Mouse (Mus musculus) stomach, embryonic 16.5 days (tissue): ENCODE results near the gene Adora2a. TPM values are rescaled to one million over a fixed set of nuclear protein-coding genes. Genes with fewer than 3 reads are reported as not detected.
"Not testable (repeated sequence)": the region's sequence is repeated elsewhere in the genome, so short reads cannot be mapped to it uniquely, and the experiment has no call there.

Source experiments
- ATAC-seq: fragments of 200-750 bp; cut with Nextera tagmentation; 2 replicates; pipeline ENCODE4 v1.8.0; 2017; ENCODE audit warnings: moderate number of reproducible peaks, moderate TSS enrichment; ENCODE audit not compliant: insufficient read depth, low FRiP score
- H3K27ac ChIP-seq: fragments of 300-500 bp; sonication (generic); 2 replicates; pipeline ENCODE4 v1.5.1; 2014; ENCODE audit warnings: low read length
- H3K27me3 ChIP-seq: fragments of 300-500 bp; sonication (generic); 2 replicates; pipeline ENCODE4 v1.6.1; 2014; ENCODE audit warnings: low read length, control low read depth, mixed read lengths; ENCODE audit not compliant: control insufficient read depth, insufficient read depth
- H3K36me3 ChIP-seq: fragments of 300-500 bp; sonication (generic); 2 replicates; pipeline ENCODE4 v1.6.1; 2014; ENCODE audit warnings: low read length; ENCODE audit not compliant: control insufficient read depth, insufficient read depth
- H3K4me1 ChIP-seq: fragments of 300-500 bp; sonication (generic); 2 replicates; pipeline ENCODE4 v1.6.1; 2014; ENCODE audit warnings: low read length, control low read depth, mixed read lengths; ENCODE audit not compliant: control insufficient read depth, insufficient read depth
- H3K4me2 ChIP-seq: fragments of 300-500 bp; sonication (generic); 2 replicates; pipeline ENCODE4 v1.6.1; 2014; ENCODE audit warnings: low read depth, low read length, mixed read lengths
- H3K4me3 ChIP-seq: fragments of 300-500 bp; sonication (generic); replicated peaks from 2 replicates; pipeline ENCODE4 v1.5.1; 2014; ENCODE audit warnings: mild to moderate bottlenecking, low read length
- H3K9ac ChIP-seq: fragments of 300-500 bp; sonication (generic); 2 replicates; pipeline ENCODE4 v1.6.1; 2014; ENCODE audit warnings: low read length
- H3K9me3 ChIP-seq: fragments of 300-500 bp; sonication (generic); replicated peaks from 2 replicates; pipeline ENCODE4 v1.6.1; 2016; ENCODE audit warnings: low read length, control low read depth; ENCODE audit not compliant: control insufficient read depth
- WGBS: fragments of 180-500 bp; shearing (Covaris S2); extraction: QIAGEN DNeasy Blood & Tissue Kit; methylation state at CpG from one replicate; pipeline ENCODE4 v1.1.7; 2014; 5-methylcytosine and 5-hydroxymethylcytosine counted together
- polyA plus RNA-seq: library from polyadenylated mRNA; unstranded; fragments of >200 nt; fragmentation: Nextera tagmentation; extraction: Ambion mirVana; gene quantifications from 2 replicates; pipeline ENCODE4 v1.2.1, GENCODE M21; 2015

The Adora2a gene
- polyA plus RNA-seq, 1 experiment from 2014 or later, result 3.0 TPM

GRCm38 (mm10) chr10:75344563-75344962 lies 27.9 kb downstream of the Adora2a start:
- H3K36me3 ChIP-seq, H3K27ac ChIP-seq, H3K9me3 ChIP-seq, H3K4me3 ChIP-seq, H3K9ac ChIP-seq, H3K4me1 ChIP-seq, H3K27me3 ChIP-seq, H3K4me2 ChIP-seq: not testable (repeated sequence)
- WGBS, result 57% methylated on average over 1 of the region's 1 CpGs
- ATAC-seq, result peak; percentile 44; the same call in 1 of the 2 replicates

GRCm38 (mm10) chr10:75345265-75345664 lies 28.6 kb downstream of the Adora2a start:
- Histone ChIP-seq H3K27ac (no peak overlapping the region), H3K4me3 (no peak overlapping the region), H3K9me3 (no peaks in the 10 kb centered on the region; the same call in 1 of the 2 replicates), H3K27me3 (no peaks in the 10 kb centered on the region), H3K9ac (no peak overlapping the region), H3K4me2 (no peak overlapping the region), H3K36me3 (no peaks in the 10 kb centered on the region), H3K4me1 (no peaks in the 10 kb centered on the region)
- ATAC-seq, result no peak
- WGBS, result 47% methylated on average over 2 of the region's 2 CpGs

- H3K4me1 ChIP-seq, result no peaks in the 10 kb centered on the region
- ATAC-seq, result no peak
- no peaks in the 10 kb centered on the region; the same call in 1 of the 2 replicates for H3K9me3 ChIP-seq
- H3K36me3 ChIP-seq, result no peaks in the 10 kb centered on the region
- no peak overlapping the region for H3K4me2 ChIP-seq
- no peak overlapping the region for H3K4me3 ChIP-seq
- no peak overlapping the region for H3K9ac ChIP-seq
- H3K27ac ChIP-seq, result no peak overlapping the region
- WGBS, result 79% methylated on average over 5 of the region's 5 CpGs
- no peaks in the 10 kb centered on the region for H3K27me3 ChIP-seq
Measured at GRCm38 (mm10) chr10:75350564-75350963, 33.9 kb downstream of the Adora2a start.

GRCm38 (mm10) chr10:75352541-75352940 lies 35.9 kb downstream of the Adora2a start:
- H3K9me3 ChIP-seq, result no peaks in the 10 kb centered on the region
- no peak overlapping the region for H3K9ac ChIP-seq
- H3K4me3 ChIP-seq, result no peak overlapping the region
- H3K4me1 ChIP-seq, result no peaks in the 10 kb centered on the region
- WGBS, result 92% methylated on average over 12 of the region's 12 CpGs
- no peaks in the 10 kb centered on the region for H3K27me3 ChIP-seq
- no peak for ATAC-seq
- no peaks in the 10 kb centered on the region for H3K36me3 ChIP-seq
- H3K27ac ChIP-seq, result no peak overlapping the region
- no peak overlapping the region for H3K4me2 ChIP-seq

GRCm38 (mm10) chr10:75353838-75354241 lies 37.2 kb downstream of the Adora2a start:
- not testable (repeated sequence) for H3K9me3 ChIP-seq, H3K27me3 ChIP-seq, ATAC-seq, H3K36me3 ChIP-seq, H3K27ac ChIP-seq, H3K4me1 ChIP-seq, H3K9ac ChIP-seq, H3K4me2 ChIP-seq, H3K4me3 ChIP-seq
- WGBS, result 75% methylated on average over 8 of the region's 9 CpGs

- Histone ChIP-seq H3K4me1 (no peaks in the 10 kb centered on the region), H3K27me3 (no peaks in the 10 kb centered on the region), H3K36me3 (no peaks in the 10 kb centered on the region), H3K27ac (no peak overlapping the region), H3K4me3 (no peak overlapping the region), H3K9me3 (no peaks in the 10 kb centered on the region), H3K9ac (no peak overlapping the region), H3K4me2 (no peak overlapping the region)
- 63% methylated on average over 4 of the region's 4 CpGs for WGBS
- no peak for ATAC-seq
Measured at GRCm38 (mm10) chr10:75355341-75355740, 38.7 kb downstream of the Adora2a start.

GRCm38 (mm10) chr10:75364214-75364690 lies 47.6 kb downstream of the Adora2a start:
- ATAC-seq, result peak; percentile 80; the same call in 1 of the 2 replicates
- not testable (repeated sequence) for H3K27me3 ChIP-seq, H3K27ac ChIP-seq, H3K4me1 ChIP-seq, H3K36me3 ChIP-seq, H3K4me2 ChIP-seq, H3K9ac ChIP-seq, H3K9me3 ChIP-seq, H3K4me3 ChIP-seq
- WGBS, result 9% methylated on average over 1 of the region's 1 CpGs

GRCm38 (mm10) chr10:75364796-75365195 lies 48.1 kb downstream of the Adora2a start:
- WGBS, result 78% methylated on average over 9 of the region's 9 CpGs
- no peak overlapping the region for H3K4me2 ChIP-seq
- H3K36me3 ChIP-seq, result no peaks in the 10 kb centered on the region
- ATAC-seq, result no peak
- H3K4me1 ChIP-seq, result peaks cover 4% of the 10 kb centered on the region; the same call in 1 of the 2 replicates
- no peak overlapping the region for H3K4me3 ChIP-seq
- H3K9ac ChIP-seq, result no peak overlapping the region
- H3K27me3 ChIP-seq, result no peaks in the 10 kb centered on the region
- no peak overlapping the region for H3K27ac ChIP-seq
- no peaks in the 10 kb centered on the region for H3K9me3 ChIP-seq

- Histone ChIP-seq H3K4me3 (peak overlapping the region; percentile 15; the same call in 1 of the 2 replicates), H3K27me3 (no peaks in the 10 kb centered on the region), H3K4me1 (peaks cover 4% of the 10 kb centered on the region; the same call in 1 of the 2 replicates), H3K4me2 (no peak overlapping the region), H3K36me3 (no peaks in the 10 kb centered on the region), H3K9me3 (no peaks in the 10 kb centered on the region), H3K9ac (no peak overlapping the region), H3K27ac (no peak overlapping the region)
- ATAC-seq, result no peak; the same call in 1 of the 2 replicates
- WGBS, result 43% methylated on average over 6 of the region's 6 CpGs
Measured at GRCm38 (mm10) chr10:75365231-75365633, 48.6 kb downstream of the Adora2a start.
